Mouse (Mus musculus) liver, adult 2 months (tissue): ENCODE measurements around the gene Akap17b.

Experiments
- CTCF ChIP-seq: fragments of 200-500 bp; IDR thresholded peaks from 2 replicates; pipeline ENCODE4 v1.5.1; 2011; ENCODE audit warnings: low read depth, low read length, control low read depth
- POLR2A ChIP-seq: fragments of 200-500 bp; IDR thresholded peaks from 2 replicates; pipeline ENCODE4 v1.6.1; 2011; ENCODE audit warnings: low read length, control low read depth; ENCODE audit not compliant: insufficient read depth; ENCODE audit errors: extremely low read depth

- TF ChIP-seq CTCF (peak; percentile 73), POLR2A (0 out of 2 replicates have a peak, but pooled peaks have one; percentile 23)
Measured at GRCm38 (mm10) chrX:36644657-36645551, at the start of gene Akap17b.
